Mouse (Mus musculus) ES-Bruce4 (cell line): Measurements from ENCODE around the gene Smarca2.

Experiments
- CTCF ChIP-seq: IDR thresholded peaks from one replicate; pipeline ENCODE4 v1.8.1; 2011; ENCODE audit warnings: low read depth, low read length
- EP300 ChIP-seq: IDR thresholded peaks from 2 replicates; pipeline ENCODE4 v1.6.1; 2011; ENCODE audit warnings: low read depth, low read length; ENCODE audit not compliant: insufficient read depth
- POLR2A ChIP-seq: IDR thresholded peaks from one replicate; pipeline ENCODE4 v1.8.1; 2011; ENCODE audit warnings: low read length; ENCODE audit not compliant: insufficient read depth

GRCm38 (mm10) chr19:26697107-26697506 is 92.3 kb downstream of the Smarca2 start:
- no peak for TF ChIP-seq POLR2A
- TF ChIP-seq CTCF: no peak
- TF ChIP-seq EP300: no peak
